ENCODE assay signal across 22 mouse cellular contexts in the genomic region with DNA sequence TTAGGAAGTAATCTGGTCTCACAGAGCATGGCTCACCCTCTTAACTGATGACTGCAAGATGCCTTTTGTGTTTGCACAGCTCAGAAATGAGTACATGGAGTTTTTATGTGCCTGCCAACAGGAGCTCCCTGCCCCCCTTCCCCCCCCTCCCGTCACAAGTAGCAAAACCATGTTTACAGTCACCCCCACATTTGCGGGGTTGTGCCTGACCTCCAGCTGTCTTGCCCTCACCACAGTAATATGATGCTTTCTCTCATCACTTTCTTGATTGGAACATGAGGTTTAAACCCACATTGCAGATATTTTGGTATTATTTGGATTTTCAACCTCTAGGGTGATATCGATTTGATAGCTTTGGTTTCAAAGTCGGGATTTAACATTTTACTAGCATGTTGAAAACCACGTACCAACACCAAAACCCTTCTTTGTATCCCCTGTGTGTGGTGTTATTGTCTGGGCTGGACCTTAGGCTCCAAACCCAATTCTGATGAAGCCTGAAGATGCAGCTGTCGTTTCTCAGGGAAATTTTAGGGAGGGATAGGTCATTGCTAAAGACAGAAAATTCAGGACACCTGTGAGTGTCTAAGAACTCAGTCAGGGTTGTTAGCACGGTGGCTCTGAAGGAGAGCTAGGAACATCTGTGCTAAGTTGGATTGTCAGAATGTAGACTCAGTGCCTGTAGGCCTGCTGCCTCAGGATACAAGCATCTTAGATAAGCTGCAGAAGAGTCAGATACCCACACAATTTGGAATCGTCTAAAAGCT. TPM values are rescaled to one million over a fixed set of nuclear protein-coding genes. Genes with fewer than 3 reads are reported as not detected.
"Had no signal": no experiment of that assay in that cellular context is flagged by ENCODE, and none has a peak within 500 bp of the region (broad histone marks: within the 10 kb centered on the region; RNA-seq: fewer than 3 reads in every experiment).

No protein-coding gene starts in this region.

- H3K27ac ChIP-seq: lung, embryonic 15.5 days; macrophage; midbrain, embryonic 13.5 days; midbrain, embryonic 15.5 days; neural tube, embryonic 13.5 days; neural tube, embryonic 15.5 days had no signal

- H3K4me3 ChIP-seq: lung, embryonic 15.5 days; megakaryocyte, embryonic 14.5 days; midbrain, embryonic 13.5 days; midbrain, embryonic 15.5 days; neural tube, embryonic 13.5 days; neural tube, embryonic 15.5 days had no signal

- ATAC-seq: liver, postnatal 0 days; lung, postnatal 0 days; midbrain, embryonic 13.5 days; midbrain, embryonic 15.5 days had no signal

- DNase-seq: liver, postnatal 0 days; lung, adult 2 months; lung, postnatal 14 days; lung, postnatal 36 days; retina, postnatal 1 day; right cerebral cortex, adult 18-20 months; right cerebral cortex, postnatal 25 days; right cerebral cortex, postnatal 4 days; spleen, adult 18-20 months; thymus, adult 18-20 months; thymus, postnatal 14 days; thymus, postnatal 36 days had no signal

- H3K4me2 ChIP-seq: lung, embryonic 15.5 days; midbrain, embryonic 11.5 days; midbrain, embryonic 13.5 days; midbrain, embryonic 15.5 days; neural tube, embryonic 13.5 days; neural tube, embryonic 15.5 days had no signal

- H3K9me3 ChIP-seq: lung, embryonic 15.5 days; megakaryocyte, embryonic 14.5 days; midbrain, embryonic 13.5 days; midbrain, embryonic 15.5 days; neural tube, embryonic 13.5 days; neural tube, embryonic 15.5 days had no signal

- H3K9ac ChIP-seq: liver, postnatal 0 days; lung, embryonic 15.5 days; midbrain, embryonic 13.5 days; midbrain, embryonic 15.5 days; neural tube, embryonic 13.5 days; neural tube, embryonic 15.5 days had no signal

- H3K27me3 ChIP-seq: lung, embryonic 15.5 days; megakaryocyte, embryonic 14.5 days; midbrain, embryonic 13.5 days; midbrain, embryonic 15.5 days; neural tube, embryonic 13.5 days; neural tube, embryonic 15.5 days had no signal

- H3K36me3 ChIP-seq: lung, embryonic 15.5 days; midbrain, embryonic 13.5 days; midbrain, embryonic 15.5 days; neural tube, embryonic 13.5 days; neural tube, embryonic 15.5 days had no signal

- H3K4me1 ChIP-seq: lung, embryonic 15.5 days; megakaryocyte, embryonic 14.5 days; neural tube, embryonic 15.5 days had no signal

RNA-seq across cellular contexts. Expression of a gene that starts 56.5 kb away (rescaled TPM):
- total RNA-seq: monocyte, adult 5-6 weeks had no signal
